Mouse (Mus musculus): ENCODE results near the gene Dnm3. TPM values are rescaled to one million over a fixed set of nuclear protein-coding genes. Genes with fewer than 3 reads are reported as not detected.

Dnm3 gene
- polyA plus RNA-seq, 1 experiment from 2014 or later = 94.2 TPM

DNA sequence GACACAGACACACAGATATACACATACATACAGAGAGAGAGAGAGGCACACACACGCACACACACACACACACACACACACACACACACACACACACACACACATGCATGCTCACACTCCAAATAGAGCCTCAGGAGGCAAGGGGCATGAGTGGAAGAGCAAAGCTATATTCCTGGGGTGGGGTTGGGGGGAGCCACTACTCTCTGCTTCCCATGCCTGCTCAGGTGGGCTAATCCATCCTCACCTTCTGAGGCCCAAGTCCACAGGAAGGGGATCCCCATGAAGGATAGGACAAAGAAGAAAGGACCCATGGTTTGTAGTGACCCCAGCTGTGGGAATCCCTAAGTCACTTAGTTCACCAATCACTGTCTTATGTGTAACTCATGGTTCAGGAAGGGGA is 332.8 kb downstream of the Dnm3 start:
- Histone ChIP-seq H3K9me3 (ENCODE audit: control insufficient read depth, low read length) (no peaks in the 10 kb centered on the region), H3K9ac (replicated peaks; ENCODE audit: low read depth, low read length) (no peak overlapping the region), H3K36me3 (ENCODE audit: control insufficient read depth, insufficient read depth, low read length) (no peaks in the 10 kb centered on the region), H3K27ac (ENCODE audit: low read depth, low read length) (no peak overlapping the region), H3K4me2 (ENCODE audit: low read depth, low read length) (no peak overlapping the region), H3K27me3 (ENCODE audit: control insufficient read depth, insufficient read depth, low read length) (no peaks in the 10 kb centered on the region), H3K4me3 (ENCODE audit: low read depth, low read length) (no peak overlapping the region), H3K4me1 (ENCODE audit: control insufficient read depth, insufficient read depth, low read length) (no peaks in the 10 kb centered on the region)
- ATAC-seq (ENCODE audit: low read depth) = no peak
- no CpG with 5 or more reads among the region's 1 CpGs for WGBS

DNA sequence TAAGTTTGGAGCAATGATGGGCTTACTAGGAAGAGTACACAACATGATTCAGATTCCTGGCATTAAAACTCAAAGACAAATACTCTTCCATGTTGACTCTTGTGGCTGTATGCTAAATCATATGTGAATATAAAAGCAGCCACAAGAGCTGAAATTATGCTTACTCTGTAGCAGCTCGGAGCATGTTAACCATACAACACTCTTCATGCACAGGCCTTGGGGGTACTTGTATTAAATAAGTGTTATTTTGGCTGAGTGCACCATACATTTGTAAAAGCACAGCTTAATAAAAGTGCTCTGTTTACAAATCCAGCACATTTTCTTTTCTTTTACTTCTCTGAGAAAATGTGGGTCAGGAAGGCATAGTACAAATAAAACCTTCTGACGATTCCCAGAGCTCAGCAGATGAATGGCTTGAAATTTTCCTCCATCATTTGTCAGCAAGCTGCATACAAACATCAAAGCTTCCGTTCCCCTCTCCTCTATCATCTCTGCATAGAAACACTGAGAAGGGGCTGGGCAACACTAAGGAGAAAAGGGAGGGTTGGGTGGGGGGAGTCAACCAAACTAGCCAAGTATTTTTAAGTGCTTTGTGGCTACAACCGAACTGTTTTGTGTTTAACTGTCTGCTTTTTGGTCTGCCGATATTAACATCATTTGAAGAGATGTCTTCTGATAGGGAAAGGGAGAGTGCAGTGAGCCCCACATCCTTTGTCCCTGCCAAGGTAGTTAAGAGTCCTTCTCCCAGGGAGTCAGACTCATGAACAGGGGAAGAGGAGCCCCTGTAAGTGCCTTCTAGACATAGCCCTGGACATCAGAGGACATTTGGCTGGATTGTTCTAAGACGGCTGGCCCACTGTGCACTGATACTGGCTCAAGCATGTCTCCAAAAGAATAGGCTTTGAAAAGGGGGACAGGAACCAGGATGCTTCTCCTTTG is 333.6 kb downstream of the Dnm3 start:
- 55% methylated on average over 6 of the region's 6 CpGs for WGBS
- Histone ChIP-seq H3K36me3 (ENCODE audit: control insufficient read depth, insufficient read depth, low read length) (no peaks in the 10 kb centered on the region), H3K9ac (replicated peaks; ENCODE audit: low read depth, low read length) (no peak overlapping the region), H3K9me3 (ENCODE audit: control insufficient read depth, low read length) (no peaks in the 10 kb centered on the region), H3K27me3 (ENCODE audit: control insufficient read depth, insufficient read depth, low read length) (no peaks in the 10 kb centered on the region), H3K4me3 (ENCODE audit: low read depth, low read length) (no peak overlapping the region), H3K27ac (ENCODE audit: low read depth, low read length) (no peak overlapping the region), H3K4me1 (ENCODE audit: control insufficient read depth, insufficient read depth, low read length) (no peaks in the 10 kb centered on the region), H3K4me2 (ENCODE audit: low read depth, low read length) (no peak overlapping the region)
- ATAC-seq (ENCODE audit: low read depth) = no peak

DNA sequence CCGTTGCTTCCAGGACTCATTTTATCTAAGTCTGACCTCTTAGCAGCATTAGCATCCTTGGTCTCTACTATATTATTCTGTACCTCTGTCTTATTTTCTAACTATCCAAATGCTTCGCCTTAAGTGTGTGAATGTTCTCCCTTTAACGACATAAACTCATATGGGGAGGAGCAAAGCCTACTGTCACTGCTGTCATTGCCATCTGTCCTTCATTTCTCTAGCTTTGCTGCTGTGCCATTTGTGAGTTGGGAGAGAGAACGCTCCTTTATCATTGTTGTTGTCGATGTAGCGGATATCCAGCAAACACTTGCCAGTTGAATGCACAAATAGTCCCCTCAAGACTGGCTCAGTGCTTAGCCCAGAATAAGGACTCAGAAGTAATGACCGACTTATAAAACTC is 335.5 kb downstream of the Dnm3 start:
- Histone ChIP-seq H3K4me1 (ENCODE audit: control insufficient read depth, insufficient read depth, low read length) (no peaks in the 10 kb centered on the region), H3K27ac (ENCODE audit: low read depth, low read length) (no peak overlapping the region), H3K36me3 (ENCODE audit: control insufficient read depth, insufficient read depth, low read length) (no peaks in the 10 kb centered on the region), H3K9me3 (ENCODE audit: control insufficient read depth, low read length) (no peaks in the 10 kb centered on the region), H3K9ac (replicated peaks; ENCODE audit: low read depth, low read length) (no peak overlapping the region), H3K4me2 (ENCODE audit: low read depth, low read length) (no peak overlapping the region), H3K4me3 (ENCODE audit: low read depth, low read length) (no peak overlapping the region), H3K27me3 (ENCODE audit: control insufficient read depth, insufficient read depth, low read length) (no peaks in the 10 kb centered on the region)
- ATAC-seq (ENCODE audit: low read depth) = no peak
- WGBS = 79% methylated on average over 7 of the region's 7 CpGs

DNA sequence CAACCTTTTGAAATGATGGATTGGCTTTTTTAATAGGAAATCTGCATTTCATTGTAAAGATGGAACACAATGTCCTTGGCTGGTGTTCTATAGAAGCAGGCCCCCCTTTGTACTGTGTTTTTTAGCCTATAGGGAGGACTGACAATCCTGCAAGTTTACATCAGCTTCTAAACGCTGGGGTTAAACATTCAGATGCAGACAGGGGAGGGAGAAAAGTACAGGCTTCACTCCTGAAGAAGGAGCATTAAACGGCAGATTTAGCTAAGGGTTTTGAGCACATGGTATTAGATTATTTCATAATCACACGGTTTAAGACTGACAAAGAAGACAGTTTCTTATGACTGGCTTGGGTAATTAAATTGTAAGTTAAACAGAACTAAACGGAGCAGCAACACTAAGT is 341.5 kb downstream of the Dnm3 start:
- Histone ChIP-seq H3K4me3 (ENCODE audit: low read depth, low read length) (no peak overlapping the region), H3K27ac (ENCODE audit: low read depth, low read length) (no peak overlapping the region), H3K4me1 (ENCODE audit: control insufficient read depth, insufficient read depth, low read length) (no peaks in the 10 kb centered on the region), H3K36me3 (ENCODE audit: control insufficient read depth, insufficient read depth, low read length) (no peaks in the 10 kb centered on the region), H3K27me3 (ENCODE audit: control insufficient read depth, insufficient read depth, low read length) (no peaks in the 10 kb centered on the region), H3K9ac (replicated peaks; ENCODE audit: low read depth, low read length) (no peak overlapping the region), H3K4me2 (ENCODE audit: low read depth, low read length) (no peak overlapping the region), H3K9me3 (ENCODE audit: control insufficient read depth, low read length) (no peaks in the 10 kb centered on the region)
- ATAC-seq (ENCODE audit: low read depth) = no peak
- 47% methylated on average over 4 of the region's 4 CpGs for WGBS

DNA sequence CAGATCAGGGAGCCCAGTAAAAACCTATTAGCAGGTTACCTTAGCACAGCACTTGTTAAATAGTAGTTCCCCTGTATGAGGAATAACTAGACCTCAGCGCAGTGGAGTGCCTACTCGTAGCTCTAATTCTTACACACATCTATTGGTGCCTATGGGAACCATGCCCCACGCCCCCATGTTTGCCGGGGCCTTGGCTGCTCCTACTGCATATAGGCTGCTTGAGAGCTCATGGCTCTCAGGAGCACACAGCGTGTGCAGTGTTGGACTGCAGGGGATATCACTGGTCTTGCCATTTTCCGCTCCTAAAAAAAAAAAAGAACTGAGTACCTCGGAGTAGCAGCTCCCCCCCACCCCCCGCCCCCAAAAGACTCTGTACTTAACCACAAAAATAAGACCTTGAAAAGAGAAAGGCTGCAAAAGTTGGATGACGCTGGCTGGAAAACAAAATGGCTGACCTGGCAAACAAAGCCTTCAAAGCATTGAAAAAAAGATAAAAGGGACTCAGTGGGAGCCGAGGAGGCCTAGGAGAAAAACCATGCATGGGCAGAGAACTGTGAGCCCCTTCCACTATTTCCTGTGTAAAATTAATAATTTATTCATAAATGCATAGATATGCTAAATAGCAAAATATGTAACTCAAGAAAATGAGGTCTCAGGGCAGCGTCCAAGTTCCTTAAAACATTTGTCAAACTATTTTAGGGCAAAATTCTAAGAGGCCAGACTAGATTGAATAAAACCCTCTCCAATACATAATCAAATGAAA is 342.2 kb downstream of the Dnm3 start:
- no peaks in the 10 kb centered on the region for H3K4me1 ChIP-seq (ENCODE audit: control insufficient read depth, insufficient read depth, low read length)
- no peak overlapping the region for H3K4me3 ChIP-seq (ENCODE audit: low read depth, low read length)
- H3K9ac ChIP-seq (replicated peaks; ENCODE audit: low read depth, low read length) = no peak overlapping the region
- no peaks in the 10 kb centered on the region for H3K27me3 ChIP-seq (ENCODE audit: control insufficient read depth, insufficient read depth, low read length)
- H3K36me3 ChIP-seq (ENCODE audit: control insufficient read depth, insufficient read depth, low read length) = no peaks in the 10 kb centered on the region
- no peak overlapping the region for H3K4me2 ChIP-seq (ENCODE audit: low read depth, low read length)
- 68% methylated on average over 11 of the region's 11 CpGs for WGBS
- H3K27ac ChIP-seq (ENCODE audit: low read depth, low read length) = no peak overlapping the region
- no peak for ATAC-seq (ENCODE audit: low read depth)
- H3K9me3 ChIP-seq (ENCODE audit: control insufficient read depth, low read length) = no peaks in the 10 kb centered on the region

DNA sequence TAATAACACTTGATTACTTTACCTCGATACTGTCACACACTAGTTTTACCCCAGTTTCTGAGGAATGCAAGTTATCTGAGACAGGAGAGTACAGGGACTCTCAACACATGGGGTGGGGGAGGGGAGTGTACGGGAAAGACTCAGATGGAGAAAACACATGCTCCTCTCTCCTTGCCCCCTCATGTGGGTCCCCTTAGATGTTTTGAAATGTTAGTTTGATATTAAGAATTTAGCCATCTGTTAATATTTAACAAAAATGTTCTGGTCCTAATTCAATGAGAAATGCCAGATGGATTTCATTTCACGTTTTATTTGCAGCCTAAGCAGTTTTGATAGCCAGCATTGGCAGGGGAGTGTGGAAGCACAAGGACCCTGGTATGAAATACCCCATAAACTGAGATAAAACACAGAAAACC is 343.2 kb downstream of the Dnm3 start:
- H3K4me2 ChIP-seq (ENCODE audit: low read depth, low read length) = no peak overlapping the region
- no peak overlapping the region for H3K9ac ChIP-seq (replicated peaks; ENCODE audit: low read depth, low read length)
- no peaks in the 10 kb centered on the region for H3K9me3 ChIP-seq (ENCODE audit: control insufficient read depth, low read length)
- no peaks in the 10 kb centered on the region for H3K27me3 ChIP-seq (ENCODE audit: control insufficient read depth, insufficient read depth, low read length)
- no peak for ATAC-seq (ENCODE audit: low read depth)
- 80% methylated on average over 3 of the region's 3 CpGs for WGBS
- no peak overlapping the region for H3K27ac ChIP-seq (ENCODE audit: low read depth, low read length)
- H3K4me3 ChIP-seq (ENCODE audit: low read depth, low read length) = no peak overlapping the region
- no peaks in the 10 kb centered on the region for H3K4me1 ChIP-seq (ENCODE audit: control insufficient read depth, insufficient read depth, low read length)
- no peaks in the 10 kb centered on the region for H3K36me3 ChIP-seq (ENCODE audit: control insufficient read depth, insufficient read depth, low read length)

DNA sequence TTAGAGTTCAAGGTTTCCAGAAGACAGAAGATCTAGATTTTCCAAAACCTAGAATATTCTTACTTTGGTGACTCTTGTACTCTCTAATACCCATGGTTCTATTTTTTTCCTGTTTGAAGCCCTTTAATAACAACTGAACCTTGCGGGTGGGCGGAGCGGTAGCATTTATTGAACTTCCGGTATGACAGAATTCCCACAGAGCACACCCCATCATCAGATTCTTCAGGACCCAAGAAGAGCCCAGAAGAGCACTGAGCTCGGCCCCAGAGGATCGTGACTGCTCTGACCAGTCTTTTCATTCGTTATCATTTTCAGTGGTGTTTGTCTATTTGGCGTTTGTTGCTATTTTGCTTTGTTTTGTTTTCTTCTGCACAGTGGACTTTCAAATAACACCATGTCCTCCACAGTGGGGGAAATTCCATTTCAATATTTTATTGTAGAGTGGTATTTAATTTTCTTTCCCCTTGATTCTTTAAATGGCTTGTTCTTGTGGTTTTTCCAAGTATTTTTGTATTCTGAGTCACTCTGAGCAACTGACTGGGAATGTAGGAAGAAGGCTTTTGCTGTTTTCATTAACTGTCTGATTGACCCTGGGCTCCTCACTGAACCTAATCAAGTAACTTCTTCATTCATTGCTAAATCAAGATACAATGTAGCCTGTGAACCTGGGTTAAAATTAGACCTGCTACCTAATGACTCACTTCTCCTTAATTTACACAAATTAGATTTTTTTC is 344.8 kb downstream of the Dnm3 start:
- Histone ChIP-seq H3K4me1 (ENCODE audit: control insufficient read depth, insufficient read depth, low read length) (no peaks in the 10 kb centered on the region), H3K27me3 (ENCODE audit: control insufficient read depth, insufficient read depth, low read length) (no peaks in the 10 kb centered on the region), H3K4me2 (ENCODE audit: low read depth, low read length) (no peak overlapping the region), H3K27ac (ENCODE audit: low read depth, low read length) (no peak overlapping the region), H3K9ac (replicated peaks; ENCODE audit: low read depth, low read length) (no peak overlapping the region), H3K4me3 (ENCODE audit: low read depth, low read length) (no peak overlapping the region), H3K9me3 (ENCODE audit: control insufficient read depth, low read length) (no peaks in the 10 kb centered on the region), H3K36me3 (ENCODE audit: control insufficient read depth, insufficient read depth, low read length) (no peaks in the 10 kb centered on the region)
- 94% methylated on average over 8 of the region's 8 CpGs for WGBS
- ATAC-seq (ENCODE audit: low read depth) = no peak

DNA sequence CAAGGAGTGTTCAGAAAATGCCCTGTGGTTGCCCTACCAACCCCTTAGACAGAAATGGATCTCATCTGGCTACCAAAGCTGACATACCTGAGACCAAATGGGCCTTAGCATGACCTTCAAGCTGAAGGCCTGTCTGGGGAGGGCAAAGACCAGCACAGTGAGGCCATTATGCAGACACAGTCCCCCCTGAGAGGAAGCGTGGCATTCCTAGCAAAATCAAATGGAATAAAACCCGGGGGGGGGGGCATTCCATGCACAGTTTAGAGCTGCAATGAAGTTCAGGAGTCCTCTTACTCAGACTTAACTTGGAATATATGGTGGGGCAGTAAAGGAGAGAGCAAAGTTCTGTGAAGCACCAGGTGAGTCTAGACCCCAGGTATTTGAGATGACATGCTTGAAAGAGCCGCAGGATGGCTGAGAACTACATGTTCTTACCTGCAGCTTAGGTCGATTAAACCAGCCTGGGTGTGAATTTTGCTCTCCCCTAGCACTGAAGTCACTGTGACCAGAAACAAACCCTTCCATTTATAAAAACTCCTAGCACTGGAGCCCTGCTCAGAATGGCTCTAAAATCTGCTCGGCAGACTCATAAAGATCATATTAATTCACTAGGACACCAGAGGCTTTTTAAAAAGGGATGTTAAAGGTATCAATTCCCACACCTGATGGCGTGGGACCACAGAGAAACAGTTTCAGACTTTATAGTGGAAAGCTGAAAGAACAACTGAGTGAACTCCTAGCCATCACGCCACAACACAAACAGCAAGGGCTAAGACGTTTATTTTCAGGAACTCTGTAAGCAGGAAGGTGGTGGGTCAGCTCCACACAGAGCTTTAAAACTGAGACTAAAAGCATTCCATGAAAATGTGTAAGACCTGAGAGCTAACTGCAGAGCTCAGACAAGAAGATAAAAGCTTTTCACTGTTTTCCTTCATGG is 350.7 kb downstream of the Dnm3 start:
- Histone ChIP-seq H3K4me2 (ENCODE audit: low read depth, low read length) (no peak overlapping the region), H3K27ac (ENCODE audit: low read depth, low read length) (no peak overlapping the region), H3K36me3 (ENCODE audit: control insufficient read depth, insufficient read depth, low read length) (no peaks in the 10 kb centered on the region), H3K27me3 (ENCODE audit: control insufficient read depth, insufficient read depth, low read length) (no peaks in the 10 kb centered on the region), H3K4me1 (ENCODE audit: control insufficient read depth, insufficient read depth, low read length) (no peaks in the 10 kb centered on the region), H3K9ac (replicated peaks; ENCODE audit: low read depth, low read length) (no peak overlapping the region), H3K4me3 (ENCODE audit: low read depth, low read length) (no peak overlapping the region), H3K9me3 (ENCODE audit: control insufficient read depth, low read length) (no peaks in the 10 kb centered on the region)
- WGBS = 69% methylated on average over 8 of the region's 8 CpGs
- ATAC-seq (ENCODE audit: low read depth) = no peak
